In genomic region chr2:165732552-165733238, GRCm38 (mm10) we compare ENCODE assay signal across 14 mouse cellular contexts.
DNase-seq lines count a peak whose midpoint lies in the region; ATAC-seq and TF ChIP-seq lines count a peak whose summit lies in the region.
"Had no signal": no experiment of that assay in that cellular context is flagged by ENCODE, and none has a peak within 500 bp of the region (broad histone marks: within the 10 kb centered on the region; RNA-seq: fewer than 3 reads in every experiment).

No protein-coding gene starts in this region.

- no peak overlapping the region for H3K27ac ChIP-seq in forebrain, embryonic 14.5 days (ENCODE audit: low read depth, low read length)
- H3K27ac ChIP-seq in forebrain, embryonic 13.5 days = no peak overlapping the region
- H3K27ac ChIP-seq in hindbrain, embryonic 12.5 days = peak overlapping the region; percentile 17; the same call in 1 of the 2 replicates
- no peak overlapping the region for H3K27ac ChIP-seq in hindbrain, embryonic 14.5 days
- H3K27ac ChIP-seq in limb, embryonic 10.5 days = peak overlapping the region; percentile 73
- H3K27ac ChIP-seq: embryonic facial prominence, embryonic 12.5 days; liver, embryonic 13.5 days had no signal

- ATAC-seq in forebrain, embryonic 14.5 days = peak; percentile 48; the same call in 1 of the 2 replicates
- no peak for ATAC-seq in forebrain, embryonic 13.5 days
- peak; percentile 50; the same call in 1 of the 2 replicates for ATAC-seq in hindbrain, embryonic 12.5 days (ENCODE audit: low FRiP score)
- no peak for ATAC-seq in hindbrain, embryonic 14.5 days (ENCODE audit: low FRiP score)

- TF ChIP-seq CTCF in C2C12 (IDR thresholded peaks at IDR 0.05; ENCODE audit: control insufficient read depth, insufficient read depth, insufficient read length) = no peak

- peak; percentile 52 for DNase-seq in forebrain, embryonic 14.5 days (ENCODE audit: low spot score)
- DNase-seq in hindbrain, embryonic 14.5 days (ENCODE audit: low spot score) = no peak
- DNase-seq in limb, embryonic 10.5 days (ENCODE audit: low spot score) = peak; percentile 69
- no peak for DNase-seq in testis, postnatal 14 days (ENCODE audit: low spot score)
- no peak for DNase-seq in cerebellum, postnatal 25 days
- DNase-seq: cerebellum, adult 9-11 months; liver, embryonic 13.5 days; thymus, postnatal 25 days had no signal

- no peak overlapping the region for H3K4me2 ChIP-seq in forebrain, embryonic 14.5 days (ENCODE audit: low read length)
- H3K4me2 ChIP-seq in forebrain, embryonic 13.5 days = no peak overlapping the region
- no peak overlapping the region for H3K4me2 ChIP-seq in hindbrain, embryonic 12.5 days (replicated peaks)
- no peak overlapping the region for H3K4me2 ChIP-seq in hindbrain, embryonic 14.5 days (replicated peaks)
- H3K4me2 ChIP-seq: embryonic facial prominence, embryonic 12.5 days; liver, embryonic 13.5 days had no signal

- WGBS in forebrain, embryonic 14.5 days = 65% methylated on average over 18 of the region's 18 CpGs
- 65% methylated on average over 18 of the region's 18 CpGs for WGBS in forebrain, embryonic 13.5 days
- WGBS in hindbrain, embryonic 12.5 days = 75% methylated on average over 18 of the region's 18 CpGs
- 60% methylated on average over 18 of the region's 18 CpGs for WGBS in hindbrain, embryonic 14.5 days
- 47% methylated on average over 18 of the region's 18 CpGs for WGBS in limb, embryonic 10.5 days

- H3ac ChIP-seq in C2C12 (ENCODE audit: control insufficient read depth, insufficient read length, low read depth) = no peak overlapping the region

- H3K79me3 ChIP-seq in C2C12 (ENCODE audit: low read depth) = no peaks in the 10 kb centered on the region

- no peaks in the 10 kb centered on the region for H3K36me3 ChIP-seq in forebrain, embryonic 14.5 days (ENCODE audit: control insufficient read depth, insufficient read depth, low read length)
- H3K36me3 ChIP-seq in forebrain, embryonic 13.5 days (ENCODE audit: poor library complexity, severe bottlenecking) = no peaks in the 10 kb centered on the region
- no peaks in the 10 kb centered on the region for H3K36me3 ChIP-seq in hindbrain, embryonic 12.5 days
- H3K36me3 ChIP-seq in hindbrain, embryonic 14.5 days (replicated peaks; ENCODE audit: control insufficient read depth, insufficient read depth) = no peaks in the 10 kb centered on the region
- no peaks in the 10 kb centered on the region for H3K36me3 ChIP-seq in C2C12 (ENCODE audit: control insufficient read depth, insufficient read depth)
- no peaks in the 10 kb centered on the region for H3K36me3 ChIP-seq in limb, embryonic 10.5 days
- H3K36me3 ChIP-seq: G1E; liver, embryonic 13.5 days had no signal

- no peak overlapping the region for H3K9ac ChIP-seq in forebrain, embryonic 14.5 days (ENCODE audit: low read length)
- H3K9ac ChIP-seq in forebrain, embryonic 13.5 days = no peak overlapping the region
- H3K9ac ChIP-seq in hindbrain, embryonic 12.5 days = no peak overlapping the region
- no peak overlapping the region for H3K9ac ChIP-seq in hindbrain, embryonic 14.5 days
- H3K9ac ChIP-seq: embryonic facial prominence, embryonic 12.5 days; liver, embryonic 13.5 days had no signal

- H3K4me1 ChIP-seq in forebrain, embryonic 14.5 days (ENCODE audit: control insufficient read depth, insufficient read depth, low read length) = peaks cover 3% of the 10 kb centered on the region; the same call in 1 of the 2 replicates
- H3K4me1 ChIP-seq in forebrain, embryonic 13.5 days = peaks cover 9% of the 10 kb centered on the region
- H3K4me1 ChIP-seq in hindbrain, embryonic 12.5 days = peaks cover 7% of the 10 kb centered on the region
- H3K4me1 ChIP-seq in hindbrain, embryonic 14.5 days (replicated peaks; ENCODE audit: control insufficient read depth, insufficient read depth, low read length) = peaks cover 4% of the 10 kb centered on the region; the same call in 1 of the 2 replicates
- peaks cover 37% of the 10 kb centered on the region for H3K4me1 ChIP-seq in limb, embryonic 10.5 days
- H3K4me1 ChIP-seq: embryonic facial prominence, embryonic 12.5 days; liver, embryonic 13.5 days had no signal

- no peaks in the 10 kb centered on the region for H3K9me3 ChIP-seq in forebrain, embryonic 14.5 days (replicated peaks; ENCODE audit: control insufficient read depth, low read length)
- no peaks in the 10 kb centered on the region for H3K9me3 ChIP-seq in forebrain, embryonic 13.5 days (replicated peaks)
- no peaks in the 10 kb centered on the region for H3K9me3 ChIP-seq in hindbrain, embryonic 12.5 days (replicated peaks)
- no peaks in the 10 kb centered on the region for H3K9me3 ChIP-seq in hindbrain, embryonic 14.5 days (ENCODE audit: control insufficient read depth, low read length)
- no peaks in the 10 kb centered on the region for H3K9me3 ChIP-seq in limb, embryonic 10.5 days (replicated peaks)
- H3K9me3 ChIP-seq: embryonic facial prominence, embryonic 12.5 days; G1E; liver, embryonic 13.5 days had no signal

- no peak overlapping the region for H3K4me3 ChIP-seq in forebrain, embryonic 14.5 days (ENCODE audit: low read depth, low read length)
- no peak overlapping the region for H3K4me3 ChIP-seq in forebrain, embryonic 13.5 days
- H3K4me3 ChIP-seq in hindbrain, embryonic 12.5 days = no peak overlapping the region
- no peak overlapping the region for H3K4me3 ChIP-seq in hindbrain, embryonic 14.5 days (replicated peaks; ENCODE audit: low read length)
- H3K4me3 ChIP-seq in C2C12 (ENCODE audit: insufficient read depth, poor library complexity, severe bottlenecking) = no peak overlapping the region
- H3K4me3 ChIP-seq in limb, embryonic 10.5 days = 0 out of 2 replicates have a peak overlapping the region, but pooled peaks have one; percentile 2
- H3K4me3 ChIP-seq: embryonic facial prominence, embryonic 12.5 days; liver, embryonic 13.5 days; myocyte had no signal

- no peaks in the 10 kb centered on the region for H3K27me3 ChIP-seq in forebrain, embryonic 14.5 days (replicated peaks; ENCODE audit: control insufficient read depth, insufficient read depth, low read length)
- no peaks in the 10 kb centered on the region for H3K27me3 ChIP-seq in forebrain, embryonic 13.5 days
- H3K27me3 ChIP-seq in hindbrain, embryonic 12.5 days = no peaks in the 10 kb centered on the region
- no peaks in the 10 kb centered on the region for H3K27me3 ChIP-seq in hindbrain, embryonic 14.5 days (ENCODE audit: control insufficient read depth, insufficient read depth, low read length)
- H3K27me3 ChIP-seq in C2C12 (ENCODE audit: control insufficient read depth, insufficient read depth, insufficient read length) = peaks cover 43% of the 10 kb centered on the region
- 0 out of 2 replicates have a peak, but pooled peaks cover 5% of the 10 kb centered on the region for H3K27me3 ChIP-seq in limb, embryonic 10.5 days (ENCODE audit: low read depth, poor library complexity, severe bottlenecking)
- H3K27me3 ChIP-seq: liver, embryonic 13.5 days had no signal

- H3K79me2 ChIP-seq in C2C12 (ENCODE audit: control insufficient read depth, insufficient read depth) = no peaks in the 10 kb centered on the region

TF ChIP-seq in C2C12, 6 proteins besides CTCF, POLR2A, EP300 and RAD21:
- TF ChIP-seq MYOD1 (IDR thresholded peaks at IDR 0.05; ENCODE audit: control insufficient read depth, insufficient read length, low read depth) (peak; percentile 21), MAX (IDR thresholded peaks at IDR 0.05) (no peak)
TF ChIP-seq in C2C12: peak in this region for 1.

Comparison
In these comparisons a context has a peak if more than half of its experiments do, and no peak if none do; other contexts are left out.
1. ATAC-seq: peak in forebrain, embryonic 14.5 days (single experiment) and hindbrain, embryonic 12.5 days (single experiment); none in forebrain, embryonic 13.5 days (single experiment) and hindbrain, embryonic 14.5 days (single experiment).
2. H3K27ac ChIP-seq: peak in hindbrain, embryonic 12.5 days (single experiment) and limb, embryonic 10.5 days (single experiment); none in forebrain, embryonic 14.5 days (single experiment), forebrain, embryonic 13.5 days (single experiment) and hindbrain, embryonic 14.5 days (single experiment).
3. DNase-seq: peak in forebrain, embryonic 14.5 days (single experiment) and limb, embryonic 10.5 days (single experiment); none in hindbrain, embryonic 14.5 days (single experiment), testis, postnatal 14 days (single experiment) and cerebellum, postnatal 25 days (0 of 2).